Mouse (Mus musculus) midbrain, embryonic 10.5 days (tissue): ENCODE measurements around the gene Rbfox2. TPM values are rescaled to one million over a fixed set of nuclear protein-coding genes. Genes with fewer than 3 reads are reported as not detected.
A peak's percentile ranks its signal among the peaks of the same experiment; 100 is the strongest.
"Not testable (repeated sequence)": the region's sequence is repeated elsewhere in the genome, so short reads cannot be mapped to it uniquely, and the experiment has no call there.

ENCODE experiments used
- DNase-seq: peaks from one replicate; pipeline ENCODE4 v3.0.0-alpha.2; 2017; ENCODE audit warnings: low spot score
- H3K27ac ChIP-seq: fragments of 300-500 bp; sonication (generic); replicated peaks from 2 replicates; pipeline ENCODE4 v1.5.1; 2016; ENCODE audit warnings: mild to moderate bottlenecking
- H3K27me3 ChIP-seq: fragments of 300-500 bp; sonication (generic); 2 replicates; pipeline ENCODE4 v1.6.1; 2016; ENCODE audit warnings: low read depth, mild to moderate bottlenecking; ENCODE audit not compliant: poor library complexity, severe bottlenecking
- H3K36me3 ChIP-seq: fragments of 300-500 bp; sonication (generic); 2 replicates; pipeline ENCODE4 v1.6.1; 2016; ENCODE audit warnings: mild to moderate bottlenecking, moderate library complexity
- H3K4me1 ChIP-seq: fragments of 300-500 bp; sonication (generic); 2 replicates; pipeline ENCODE4 v1.6.1; 2016
- H3K4me3 ChIP-seq: fragments of 300-500 bp; sonication (generic); 2 replicates; pipeline ENCODE4 v1.5.1; 2016; ENCODE audit warnings: mild to moderate bottlenecking, moderate library complexity
- H3K9me3 ChIP-seq: fragments of 300-500 bp; sonication (generic); replicated peaks from 2 replicates; pipeline ENCODE4 v1.6.1; 2016; ENCODE audit warnings: mild to moderate bottlenecking
- WGBS: fragments of 180-500 bp; shearing (Covaris S2); methylation state at CpG from one replicate; pipeline ENCODE4 v1.1.7; 2016; 5-methylcytosine and 5-hydroxymethylcytosine counted together
- polyA plus RNA-seq: library from polyadenylated mRNA; unstranded; fragments of >200 nt; fragmentation: Nextera tagmentation; extraction: Ambion mirVana; gene quantifications from 2 replicates; pipeline ENCODE4 v1.2.1, GENCODE M21; 2016

The Rbfox2 gene
- polyA plus RNA-seq, 1 experiment from 2014 or later, result 35.7 TPM

DNA sequence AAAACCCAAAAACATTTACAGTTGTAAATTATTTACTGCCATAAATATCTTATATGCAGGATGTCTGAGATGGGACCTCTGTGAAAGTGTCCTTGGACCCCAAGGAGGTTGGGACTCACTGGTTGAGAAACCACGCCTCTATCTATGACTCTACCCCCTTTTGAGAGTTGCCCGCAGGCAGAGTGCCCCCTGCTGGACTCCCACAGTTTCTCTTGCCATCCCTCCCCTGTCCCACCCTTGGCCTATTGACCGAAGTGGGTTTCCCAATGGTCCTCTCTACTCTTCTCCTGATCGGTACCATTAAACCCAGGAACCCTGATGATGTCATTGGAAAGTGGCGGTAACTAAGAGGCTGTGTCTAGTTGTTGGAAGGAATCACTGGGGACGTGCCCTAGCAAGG, 35.2 kb upstream of the Rbfox2 start:
- Histone ChIP-seq H3K4me3 (no peak overlapping the region), H3K36me3 (no peaks in the 10 kb centered on the region), H3K4me1 (peaks cover 28% of the 10 kb centered on the region), H3K27ac (no peak overlapping the region), H3K27me3 (peaks cover 21% of the 10 kb centered on the region), H3K9me3 (no peaks in the 10 kb centered on the region)
- no peak for DNase-seq
- 89% methylated on average over 6 of the region's 6 CpGs for WGBS

DNA sequence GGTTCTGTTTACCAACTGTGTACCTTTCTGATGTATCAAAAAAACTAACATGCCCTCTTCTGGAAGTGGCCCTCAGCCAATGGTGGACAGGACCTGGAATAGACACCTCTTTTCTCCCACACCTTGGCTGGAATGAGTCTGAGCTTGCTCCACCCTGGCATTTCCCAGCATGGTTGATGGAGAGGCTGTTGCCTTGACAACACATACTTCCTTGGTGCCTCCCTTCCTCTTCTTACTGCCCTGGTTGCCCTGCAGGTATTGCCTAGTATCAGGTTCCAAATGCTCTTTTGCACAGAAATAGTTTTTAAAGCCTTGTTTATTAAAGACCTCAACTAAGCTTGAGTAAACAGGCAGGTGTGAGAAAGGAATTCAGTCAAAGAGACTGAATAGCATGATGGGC, 33.8 kb upstream of the Rbfox2 start:
- Histone ChIP-seq H3K4me1 (peaks cover 43% of the 10 kb centered on the region), H3K27ac (no peak overlapping the region), H3K36me3 (no peaks in the 10 kb centered on the region), H3K27me3 (peaks cover 21% of the 10 kb centered on the region), H3K9me3 (no peaks in the 10 kb centered on the region), H3K4me3 (no peak overlapping the region)
- DNase-seq, result no peak

DNA sequence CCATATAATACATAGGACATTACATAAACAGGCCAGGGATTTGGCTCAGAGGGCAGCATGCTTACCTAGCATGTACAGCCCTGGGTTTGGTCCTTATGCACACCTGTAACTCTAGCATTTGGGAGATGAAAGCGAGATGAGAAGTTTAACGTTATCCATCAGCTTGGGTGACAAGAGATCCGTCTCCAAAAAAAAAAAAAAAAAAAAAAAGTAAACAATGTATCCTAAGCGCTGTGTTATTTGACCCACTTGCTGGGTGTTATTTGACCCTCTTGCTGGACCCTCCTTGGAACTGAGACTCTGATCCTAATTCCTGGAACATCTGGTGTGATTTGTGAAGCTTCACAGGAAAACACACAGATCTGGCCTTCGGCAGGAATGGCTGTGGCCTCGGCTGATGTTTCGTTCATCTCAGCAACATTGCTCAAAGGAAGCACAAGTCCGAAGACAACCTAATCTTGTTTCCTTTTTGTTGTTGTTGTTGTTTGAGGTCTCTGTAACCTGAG, 32.2 kb upstream of the Rbfox2 start:
- Histone ChIP-seq H3K36me3 (no peaks in the 10 kb centered on the region), H3K4me1 (peaks cover 34% of the 10 kb centered on the region)
- 76% methylated on average over 8 of the region's 8 CpGs for WGBS

DNA sequence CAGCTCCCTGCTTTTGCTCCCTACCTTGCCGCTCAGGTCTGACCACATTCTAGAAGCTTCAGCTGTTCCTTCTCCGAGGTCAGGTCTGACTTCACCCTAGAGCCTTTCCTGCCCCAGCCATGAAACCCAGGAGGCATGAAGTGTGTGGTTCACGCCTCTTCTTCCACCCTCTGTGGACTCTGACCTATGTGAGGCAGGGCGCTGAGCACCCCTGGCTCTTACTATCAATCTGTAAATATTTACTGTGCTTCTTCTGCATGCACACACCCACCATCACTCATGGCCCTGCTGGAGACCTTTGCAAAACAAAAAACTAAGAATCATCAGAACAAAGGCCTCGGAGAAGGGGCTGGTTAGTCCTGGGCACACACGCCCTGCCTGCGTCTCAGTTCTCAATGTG, 31.6 kb upstream of the Rbfox2 start:
- peaks cover 14% of the 10 kb centered on the region for H3K27me3 ChIP-seq
- 75% methylated on average over 7 of the region's 7 CpGs for WGBS
- H3K9me3 ChIP-seq, result no peaks in the 10 kb centered on the region
- H3K4me1 ChIP-seq, result peaks cover 29% of the 10 kb centered on the region
- H3K4me3 ChIP-seq, result no peak overlapping the region
- H3K36me3 ChIP-seq, result no peaks in the 10 kb centered on the region
- DNase-seq, result no peak
- H3K27ac ChIP-seq, result 0 out of 2 replicates have a peak overlapping the region, but pooled peaks have one; percentile 4

More for the DNA sequence above, 32.2 kb upstream of the Rbfox2 start:
- DNase-seq, result no peak
- H3K9me3 ChIP-seq, result no peaks in the 10 kb centered on the region
- H3K27me3 ChIP-seq, result peaks cover 19% of the 10 kb centered on the region
- no peak overlapping the region for H3K27ac ChIP-seq
- H3K4me3 ChIP-seq, result no peak overlapping the region

DNA sequence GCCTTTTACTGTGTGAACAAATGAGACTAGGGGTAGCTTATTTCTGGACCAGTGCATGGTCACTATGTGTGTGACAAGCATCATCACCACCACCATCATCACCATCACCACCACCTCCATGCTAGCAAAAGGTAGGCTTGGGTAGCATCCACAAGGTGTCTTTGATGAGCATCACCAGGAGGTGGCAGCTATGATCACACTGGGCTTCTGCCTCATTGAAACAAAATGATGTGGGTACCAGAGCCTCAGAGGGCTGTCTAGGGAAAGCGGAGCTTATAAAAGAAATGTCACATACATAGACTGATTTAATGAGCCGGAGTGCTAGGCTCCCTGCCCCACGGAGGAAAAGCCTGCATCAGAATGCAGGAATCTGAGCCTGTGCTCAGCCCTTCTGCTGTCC, 31.1 kb upstream of the Rbfox2 start:
- H3K27me3 ChIP-seq, result peaks cover 9% of the 10 kb centered on the region
- H3K27ac ChIP-seq, result no peak overlapping the region
- H3K4me1 ChIP-seq, result peaks cover 23% of the 10 kb centered on the region
- no peaks in the 10 kb centered on the region for H3K9me3 ChIP-seq
- H3K36me3 ChIP-seq, result no peaks in the 10 kb centered on the region
- no peak for DNase-seq
- WGBS, result 78% methylated on average over 3 of the region's 3 CpGs
- no peak overlapping the region for H3K4me3 ChIP-seq

DNA sequence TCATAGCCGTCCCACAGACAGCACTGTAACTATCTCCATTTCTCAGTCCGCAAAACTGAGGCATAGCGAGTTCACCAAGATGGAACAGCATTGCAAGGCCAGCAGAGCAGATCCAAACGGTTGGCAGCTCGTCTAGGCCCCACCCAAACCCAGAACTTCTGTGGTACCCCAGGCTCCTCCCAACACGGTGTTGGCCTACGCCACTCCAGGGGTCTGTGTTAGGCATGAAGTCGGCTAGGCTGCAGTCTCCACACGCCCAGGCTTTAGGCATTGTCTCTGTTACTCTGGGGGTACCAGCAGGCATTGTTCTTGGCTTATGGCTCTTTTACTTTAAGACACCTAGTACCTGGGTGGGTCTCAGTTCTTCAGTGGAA, 30.2 kb upstream of the Rbfox2 start:
- Histone ChIP-seq H3K4me3 (peak overlapping the region; percentile 53), H3K36me3 (no peaks in the 10 kb centered on the region), H3K27me3 (no peaks in the 10 kb centered on the region), H3K27ac (peak overlapping the region; percentile 83), H3K4me1 (peaks cover 18% of the 10 kb centered on the region), H3K9me3 (no peaks in the 10 kb centered on the region)
- DNase-seq, result no peak
- 44% methylated on average over 9 of the region's 9 CpGs for WGBS

DNA sequence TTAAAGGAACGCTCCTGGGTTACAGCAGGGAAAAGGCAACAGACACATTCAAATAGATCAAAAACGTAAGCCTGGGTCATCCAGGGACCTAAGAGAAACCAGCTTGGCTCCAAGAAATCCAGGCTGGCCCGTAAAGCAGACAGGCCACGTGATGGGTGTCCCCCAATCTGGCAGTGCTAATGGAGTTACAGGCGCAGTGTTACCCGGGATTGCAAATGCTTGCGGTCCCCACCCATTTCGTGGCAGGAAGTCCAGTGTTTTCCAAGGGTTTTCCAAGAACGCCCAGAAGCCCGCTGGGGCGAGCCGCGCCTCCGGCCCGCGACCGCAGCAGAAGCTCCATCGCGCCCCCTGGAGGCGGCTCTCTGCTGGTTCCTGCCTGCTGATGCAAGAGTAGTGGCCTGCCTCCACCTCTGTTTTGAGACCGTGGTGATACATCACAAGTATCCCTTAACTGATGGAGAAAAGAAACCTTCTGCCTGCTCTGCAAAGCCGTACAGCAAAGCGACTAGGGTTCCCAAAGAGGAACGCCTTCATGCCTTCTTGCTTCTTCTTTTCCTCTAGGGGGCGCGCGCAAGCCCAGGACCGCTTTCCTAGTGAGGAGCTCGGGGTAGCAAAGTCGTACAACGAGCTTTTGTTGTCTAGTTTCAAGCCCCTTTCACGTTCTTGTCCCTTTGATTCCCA, 29.6 kb upstream of the Rbfox2 start:
- H3K4me3 ChIP-seq, result peak overlapping the region; percentile 53
- H3K9me3 ChIP-seq, result no peaks in the 10 kb centered on the region
- H3K4me1 ChIP-seq, result peaks cover 18% of the 10 kb centered on the region
- 1% methylated on average over 32 of the region's 32 CpGs for WGBS
- DNase-seq, result peak; percentile 89
- H3K36me3 ChIP-seq, result no peaks in the 10 kb centered on the region
- H3K27ac ChIP-seq, result peak overlapping the region; percentile 83
- no peaks in the 10 kb centered on the region for H3K27me3 ChIP-seq

DNA sequence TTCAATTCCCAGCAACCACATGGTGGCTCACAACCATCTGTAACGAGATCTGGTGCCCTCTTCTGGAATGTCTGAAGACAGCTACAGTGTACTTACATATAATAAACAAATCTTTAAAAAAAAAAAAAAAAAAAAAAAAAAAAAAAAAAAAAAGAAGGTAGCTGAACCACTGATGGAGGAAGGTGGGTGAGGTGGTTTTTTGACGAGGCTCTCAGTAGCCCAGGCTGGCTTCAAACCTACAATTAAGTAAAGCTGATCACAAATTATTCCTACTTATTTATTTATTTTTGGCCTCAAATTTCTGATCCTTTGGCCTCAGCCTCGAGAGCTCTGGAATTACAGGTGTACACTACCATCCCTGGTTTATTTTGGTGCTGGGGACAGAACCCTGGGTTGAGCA, 28.4 kb upstream of the Rbfox2 start:
- not testable (repeated sequence) for H3K9me3 ChIP-seq, H3K4me3 ChIP-seq, H3K36me3 ChIP-seq, H3K27ac ChIP-seq, H3K27me3 ChIP-seq, DNase-seq
- peaks cover 18% of the 10 kb centered on the region for H3K4me1 ChIP-seq
- 81% methylated on average over 3 of the region's 3 CpGs for WGBS

DNA sequence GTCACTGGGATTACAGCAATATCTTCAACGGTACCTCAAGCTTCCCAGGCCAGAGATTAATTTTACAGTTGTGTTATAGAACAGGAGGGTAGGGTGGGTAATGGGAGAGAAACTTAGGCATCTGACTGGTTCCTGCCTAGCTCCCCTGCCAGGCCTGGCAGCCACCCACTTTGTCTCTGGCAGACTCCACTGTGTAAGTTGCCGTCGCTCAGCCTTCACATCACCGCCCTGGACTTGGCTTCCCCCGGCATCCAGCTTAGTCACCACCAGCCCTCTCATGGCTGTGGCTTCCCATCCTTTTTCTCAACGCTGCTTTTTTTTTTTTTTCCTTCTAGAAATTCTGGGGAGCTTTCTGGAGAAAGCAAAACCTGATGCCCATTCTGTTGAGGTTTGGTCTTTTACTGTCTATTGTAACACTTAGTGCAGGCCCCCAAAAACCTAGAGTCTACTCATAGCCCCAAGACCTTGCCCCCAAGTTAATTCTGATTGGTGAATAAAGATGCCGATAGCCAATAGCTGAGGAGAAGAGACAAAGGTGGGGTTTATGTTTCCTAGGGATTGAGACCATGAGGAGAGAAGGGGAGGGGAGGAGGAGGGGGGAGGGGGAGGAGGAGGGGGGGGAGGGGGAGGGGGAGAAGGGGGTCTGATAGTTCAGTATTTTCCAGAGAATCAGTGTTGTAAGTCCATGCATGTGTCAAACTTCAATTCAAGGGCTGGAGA, 25.6 kb upstream of the Rbfox2 start:
- no peak for DNase-seq
- Histone ChIP-seq H3K4me1 (peaks cover 18% of the 10 kb centered on the region), H3K36me3 (no peaks in the 10 kb centered on the region), H3K27ac (no peak overlapping the region), H3K9me3 (no peaks in the 10 kb centered on the region), H3K4me3 (no peak overlapping the region), H3K27me3 (0 out of 2 replicates have a peak, but pooled peaks cover 8% of the 10 kb centered on the region)
- 76% methylated on average over 7 of the region's 7 CpGs for WGBS

DNA sequence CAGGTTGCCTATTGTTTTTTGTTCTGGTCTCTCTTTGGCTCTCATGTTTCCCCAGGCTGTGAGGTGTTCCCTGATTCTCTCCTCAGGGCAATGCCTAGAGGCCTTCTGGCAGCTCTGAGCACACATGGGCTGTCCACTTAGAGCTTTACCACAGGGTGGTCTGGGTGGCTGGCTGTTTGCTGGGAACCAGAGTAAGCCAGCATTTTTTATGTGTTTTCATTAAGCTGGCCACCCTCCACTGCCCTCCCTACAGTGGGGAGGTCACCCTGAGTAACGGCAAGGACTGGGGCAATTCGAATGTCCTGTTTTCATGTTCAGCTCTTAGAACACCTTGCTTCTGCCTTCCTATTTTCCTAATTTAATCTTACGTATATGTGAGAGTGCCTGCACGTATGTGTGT, 24.6 kb upstream of the Rbfox2 start:
- Histone ChIP-seq H3K36me3 (no peaks in the 10 kb centered on the region), H3K4me3 (no peak overlapping the region), H3K4me1 (peaks cover 10% of the 10 kb centered on the region), H3K27ac (no peak overlapping the region), H3K9me3 (no peaks in the 10 kb centered on the region), H3K27me3 (0 out of 2 replicates have a peak, but pooled peaks cover 8% of the 10 kb centered on the region)
- 80% methylated on average over 4 of the region's 4 CpGs for WGBS
- no peak for DNase-seq

DNA sequence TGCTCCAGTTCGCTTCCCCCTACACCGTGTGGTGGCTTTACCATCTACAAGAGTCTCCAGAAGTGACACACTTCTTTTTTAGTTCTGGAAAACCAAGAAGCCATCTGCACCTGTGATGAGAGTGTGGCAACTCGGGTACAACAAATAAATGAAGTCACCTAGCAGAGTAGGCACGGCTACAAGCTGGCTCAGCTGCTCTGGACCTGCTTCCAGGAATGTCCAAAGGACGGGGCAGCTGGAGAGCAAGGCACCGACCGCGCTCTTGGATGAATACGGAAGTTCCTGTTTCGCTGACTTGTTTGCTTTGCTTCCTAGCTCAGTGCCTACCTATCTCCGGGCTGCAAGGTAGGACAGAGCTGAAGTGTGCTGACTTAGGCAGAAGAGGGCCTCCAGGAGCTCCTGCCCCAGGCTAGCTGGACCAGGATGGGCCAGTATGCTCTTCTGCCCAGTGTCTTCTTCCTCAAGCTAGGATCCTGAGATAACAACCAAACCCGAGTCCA, 22.9 kb upstream of the Rbfox2 start:
- Histone ChIP-seq H3K4me1 (no peaks in the 10 kb centered on the region), H3K9me3 (no peaks in the 10 kb centered on the region), H3K4me3 (no peak overlapping the region), H3K27me3 (0 out of 2 replicates have a peak, but pooled peaks cover 8% of the 10 kb centered on the region), H3K27ac (no peak overlapping the region), H3K36me3 (no peaks in the 10 kb centered on the region)
- 82% methylated on average over 12 of the region's 12 CpGs for WGBS
- no peak for DNase-seq

DNA sequence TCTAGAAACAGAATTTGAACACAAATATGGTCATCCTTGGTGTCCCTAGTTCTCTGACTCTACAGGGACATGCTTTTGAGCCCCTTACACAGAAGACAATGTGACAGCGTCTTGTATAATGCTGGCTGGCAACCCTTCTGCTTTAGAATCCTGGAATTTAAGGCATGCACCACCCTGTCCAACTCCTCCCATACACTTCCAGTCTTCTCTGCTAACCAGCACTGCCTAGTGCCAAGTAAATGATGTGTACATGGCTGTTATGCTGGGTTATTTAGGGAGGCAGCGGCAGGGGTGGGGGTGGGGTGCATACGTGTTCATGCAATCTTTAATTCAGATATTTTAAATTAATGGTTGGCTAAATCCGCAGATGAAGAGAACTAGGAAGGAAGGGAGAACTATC, 19.6 kb upstream of the Rbfox2 start:
- WGBS, result 91% methylated on average over 4 of the region's 4 CpGs
- Histone ChIP-seq H3K9me3 (no peaks in the 10 kb centered on the region), H3K27ac (no peak overlapping the region), H3K4me3 (no peak overlapping the region), H3K27me3 (0 out of 2 replicates have a peak, but pooled peaks cover 8% of the 10 kb centered on the region), H3K4me1 (no peaks in the 10 kb centered on the region), H3K36me3 (no peaks in the 10 kb centered on the region)
- no peak for DNase-seq

DNA sequence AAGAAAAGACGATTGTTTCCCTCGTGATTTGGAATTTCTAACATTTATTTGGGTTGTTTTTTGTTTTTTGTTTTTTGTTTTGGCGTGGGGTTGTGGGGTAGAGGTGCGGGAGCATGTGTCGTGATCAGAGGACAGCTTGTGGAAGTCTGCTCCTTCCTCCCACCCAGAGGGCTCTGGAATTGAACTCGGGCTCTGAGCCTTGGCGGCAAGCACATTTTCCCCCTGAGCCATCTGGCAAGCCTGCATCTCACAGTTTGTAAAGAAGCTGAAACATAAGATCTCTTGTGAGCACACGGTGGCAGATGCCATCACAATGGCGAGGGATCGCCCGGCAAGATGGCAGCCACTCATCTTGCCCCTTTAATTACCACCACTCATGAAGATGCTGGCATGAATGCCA, 17.6 kb upstream of the Rbfox2 start:
- H3K4me1 ChIP-seq, result no peaks in the 10 kb centered on the region
- DNase-seq, result no peak
- H3K36me3 ChIP-seq, result no peaks in the 10 kb centered on the region
- no peak overlapping the region for H3K4me3 ChIP-seq
- H3K27ac ChIP-seq, result no peak overlapping the region
- H3K27me3 ChIP-seq, result peaks cover 1% of the 10 kb centered on the region; the same call in 1 of the 2 replicates
- no peaks in the 10 kb centered on the region for H3K9me3 ChIP-seq
- 93% methylated on average over 11 of the region's 11 CpGs for WGBS
